Mouse (Mus musculus): ENCODE measurements at regions not wholly inside any gene's neighbourhood (a gene's known extent, or its start where the extent isn't known, plus 50 kb on each side); places are given as distances from the start of the nearest gene placed in this dataset.

DNA sequence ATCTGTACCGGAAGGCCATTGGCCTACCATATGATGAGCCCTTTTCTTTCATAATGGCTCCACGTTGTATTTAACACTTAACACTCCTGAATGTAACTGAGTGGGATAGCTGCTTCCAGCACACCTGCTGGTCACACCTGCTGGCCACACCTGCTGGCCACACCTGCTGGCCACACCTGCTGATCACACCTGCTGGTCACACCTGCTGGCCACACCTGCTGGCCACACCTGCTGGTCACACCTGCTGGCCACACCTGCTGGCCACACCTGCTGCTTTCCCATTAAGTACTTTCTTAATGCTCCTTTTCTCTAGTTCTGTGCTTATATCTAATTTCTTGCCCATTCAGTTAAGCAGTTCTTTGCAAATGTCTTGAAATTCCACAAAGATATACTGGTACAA lies 157.4 kb upstream of the Slc30a5 start:
- TF ChIP-seq POLR2A (IDR thresholded peaks at IDR 0.05; ENCODE audit: insufficient read length, low read depth): no peak
- no peak for TF ChIP-seq POLR2AphosphoS2 (IDR thresholded peaks at IDR 0.05; ENCODE audit: insufficient read length, low read depth)
- peak; percentile 38 for TF ChIP-seq TCF3 (IDR thresholded peaks at IDR 0.05; ENCODE audit: insufficient read length, low read depth)
- TF ChIP-seq USF1 (IDR thresholded peaks at IDR 0.05; ENCODE audit: low read depth): no peak
- no peak for TF ChIP-seq MAX (IDR thresholded peaks at IDR 0.05; ENCODE audit: low read depth)
- no peak for TF ChIP-seq E2F4 (IDR thresholded peaks at IDR 0.05; ENCODE audit: insufficient read depth)
- no peak for TF ChIP-seq TCF12 (IDR thresholded peaks at IDR 0.05; ENCODE audit: insufficient read depth, poor library complexity, severe bottlenecking)
- no peak for TF ChIP-seq CEBPB (IDR thresholded peaks at IDR 0.05; ENCODE audit: insufficient read depth, poor library complexity, severe bottlenecking)
- TF ChIP-seq REST (IDR thresholded peaks at IDR 0.05; ENCODE audit: insufficient read depth, insufficient read length): no peak
- peak in 2 of 3 experiments; percentile 54 to 83 for TF ChIP-seq MYOD1 (IDR thresholded peaks at IDR 0.05; ENCODE audit: control insufficient read depth in 1 of 3, insufficient read length in 2 of 3, low read depth in 2 of 3)
- peak in 2 of 3 experiments; percentile 62 to 76 for TF ChIP-seq MYOG (IDR thresholded peaks at IDR 0.05; ENCODE audit: control insufficient read depth in 1 of 3, insufficient read depth in 1 of 3, insufficient read length in 2 of 3, low read depth in 2 of 3)
- TF ChIP-seq SRF (IDR thresholded peaks at IDR 0.05; ENCODE audit: control insufficient read depth, insufficient read length, low read depth): no peak
